Mouse (Mus musculus) embryonic fibroblast, embryonic 13.5 days (primary cell): Measurements from ENCODE around the gene Rimklb.

Source experiments
- CTCF ChIP-seq: IDR thresholded peaks from 2 replicates; pipeline ENCODE4 v1.5.1; 2011; ENCODE audit warnings: mild to moderate bottlenecking, control low read depth, low read length, moderate library complexity, borderline replicate concordance; ENCODE audit not compliant: insufficient read depth
- POLR2A ChIP-seq: IDR thresholded peaks from 2 replicates; pipeline ENCODE4 v1.6.1; 2011; ENCODE audit warnings: low read depth, mild to moderate bottlenecking, control low read depth, low read length, moderate library complexity

DNA sequence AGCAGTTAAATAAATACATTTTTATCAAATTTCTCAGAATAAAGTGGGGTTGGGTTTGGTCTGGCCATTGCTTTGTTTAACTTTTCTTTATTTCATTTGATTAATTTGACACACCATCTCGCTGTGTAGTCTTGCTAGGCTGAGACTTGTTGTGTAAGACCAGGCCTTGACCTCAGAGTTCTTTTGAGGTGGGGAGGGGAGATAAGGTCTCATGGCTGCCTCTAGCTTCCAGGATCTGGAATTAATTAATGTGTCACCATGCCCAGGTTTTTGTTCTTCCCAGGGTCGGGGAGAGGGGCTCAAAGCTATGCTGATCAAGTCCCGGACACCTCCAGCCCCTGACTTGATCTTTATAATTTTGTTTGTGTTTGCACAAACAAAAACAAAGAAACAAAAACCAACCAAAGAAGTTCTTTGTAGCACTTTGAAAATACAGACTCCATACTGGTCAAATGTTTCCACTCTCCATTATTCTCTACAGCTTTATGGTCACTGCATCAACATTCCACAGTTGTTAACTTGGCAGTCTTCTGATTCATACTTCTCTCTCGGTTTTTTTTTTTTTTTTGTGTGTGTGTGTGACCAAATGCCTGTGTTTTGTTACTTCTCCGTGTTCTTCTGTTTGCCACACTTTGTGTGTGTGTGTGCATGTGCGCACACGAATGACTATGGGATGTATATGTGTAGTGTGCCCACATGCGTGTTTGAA lies 33.1 kb upstream of the Rimklb start:
- TF ChIP-seq CTCF: no peak
- no peak for TF ChIP-seq POLR2A
